Mouse (Mus musculus) liver, embryonic 18 days (tissue): ENCODE results near the gene Pfn3. TPM values are rescaled to one million over a fixed set of nuclear protein-coding genes. Genes with fewer than 3 reads are reported as not detected.

Experiments
- polyA plus RNA-seq: library from polyadenylated mRNA; depleted of rRNA; stranded (reverse); fragments of >200 nt; gene quantifications from 2 replicates; pipeline ENCODE4 v1.2.3, GENCODE M21; 2012; rRNA removed

The Pfn3 gene
- polyA plus RNA-seq, result not detected in 2 replicates

GRCm38 (mm10) chr13:55414743-55415380 is at the start of gene Pfn3:
Pfn3 (minus strand) TSS chr13:55415232.

GRCm38 (mm10) chr13:55464027-55464884 is 49.2 kb upstream of the Pfn3 start, which contains the start of gene Prr7:
Prr7 (plus strand) TSS chr13:55464267.

GRCm38 (mm10) chr13:55444937-55445315 is 29.9 kb upstream of the Pfn3 start, which contains the start of gene Grk6:
Grk6 (plus strand) TSS chr13:55445072.

GRCm38 (mm10) chr13:55426613-55427012 is 11.6 kb upstream of the Pfn3 start, which contains the start of gene F12:
F12 (minus strand) TSS chr13:55426793.

GRCm38 (mm10) chr13:55398088-55398487 is 16.9 kb downstream of the Pfn3 start, which contains the start of gene Slc34a1:
Slc34a1 (plus strand) TSS chr13:55398187.

GRCm38 (mm10) chr13:55369531-55370114 is 45.4 kb downstream of the Pfn3 start, which contains the start of gene Rgs14:
Rgs14 (plus strand) TSS chr13:55369732.

Other genes with a start within 250 kb of the Pfn3 start
- 7.6 and 8.3 TPM in 2 replicates for gene Nsd1, start 205.4 kb downstream of the Pfn3 start, polyA plus RNA-seq
- gene Prelid1, start 94.7 kb downstream of the Pfn3 start, polyA plus RNA-seq, result 147 and 149 TPM in 2 replicates
- 53.1 and 64.8 TPM in 2 replicates for gene Rab24, start 93.3 kb downstream of the Pfn3 start, polyA plus RNA-seq
- gene Mxd3, start 85.4 kb downstream of the Pfn3 start, polyA plus RNA-seq, result 14.6 and 15.5 TPM in 2 replicates
- 49.8 and 52.0 TPM in 2 replicates for gene Lman2, start 52.4 kb downstream of the Pfn3 start, polyA plus RNA-seq
- 4.3 and 5.2 TPM in 2 replicates for gene Rgs14, start 45.5 kb downstream of the Pfn3 start, polyA plus RNA-seq
- gene Slc34a1, start 17.0 kb downstream of the Pfn3 start, polyA plus RNA-seq, result not detected in 2 replicates
- 238 and 242 TPM in 2 replicates for gene F12, start 11.6 kb upstream of the Pfn3 start, polyA plus RNA-seq
- gene Grk6, start 29.8 kb upstream of the Pfn3 start, polyA plus RNA-seq, result 20.6 and 24.2 TPM in 2 replicates
- gene Prr7, start 49.0 kb upstream of the Pfn3 start, polyA plus RNA-seq, result 0.58 and 0.66 TPM in 2 replicates
- gene Dbn1, start 72.9 kb upstream of the Pfn3 start, polyA plus RNA-seq, result 5.2 and 5.5 TPM in 2 replicates
- gene Pdlim7, start 98.4 kb upstream of the Pfn3 start, polyA plus RNA-seq, result 13.9 and 14.6 TPM in 2 replicates
- 18.5 and 21.4 TPM in 2 replicates for gene Dok3, start 114.1 kb upstream of the Pfn3 start, polyA plus RNA-seq
- 25.8 and 26.8 TPM in 2 replicates for gene Ddx41, start 121.4 kb upstream of the Pfn3 start, polyA plus RNA-seq
- 22.0 and 27.4 TPM in 2 replicates for gene Fam193b, start 155.9 kb upstream of the Pfn3 start, polyA plus RNA-seq
- 68.7 and 69.9 TPM in 2 replicates for gene Tmed9, start 158.5 kb upstream of the Pfn3 start, polyA plus RNA-seq
- gene B4galt7, start 184.7 kb upstream of the Pfn3 start, polyA plus RNA-seq, result 8.1 and 8.5 TPM in 2 replicates
- gene Caml, start 207.8 kb upstream of the Pfn3 start, polyA plus RNA-seq, result 13.9 and 15.5 TPM in 2 replicates
- gene Ddx46, start 219.8 kb upstream of the Pfn3 start, polyA plus RNA-seq, result 12.5 and 13.6 TPM in 2 replicates